Mouse (Mus musculus): ENCODE data around the gene Hif3a.
A peak's percentile ranks its signal among the peaks of the same experiment; 100 is the strongest.
"Not testable (repeated sequence)": the region's sequence is repeated elsewhere in the genome, so short reads cannot be mapped to it uniquely, and the experiment has no call there.

Gene Hif3a

GRCm38 (mm10) chr7:17062389-17062788 is at the start of gene Hif3a:
Gene Hif3a (minus strand): TSS chr7:17062427.
- peak in 1 of 2 experiments; percentile 36 for DNase-seq

GRCm38 (mm10) chr7:17101631-17102030 is 39.4 kb upstream of the Hif3a start:
- not testable (repeated sequence) for DNase-seq

DNA sequence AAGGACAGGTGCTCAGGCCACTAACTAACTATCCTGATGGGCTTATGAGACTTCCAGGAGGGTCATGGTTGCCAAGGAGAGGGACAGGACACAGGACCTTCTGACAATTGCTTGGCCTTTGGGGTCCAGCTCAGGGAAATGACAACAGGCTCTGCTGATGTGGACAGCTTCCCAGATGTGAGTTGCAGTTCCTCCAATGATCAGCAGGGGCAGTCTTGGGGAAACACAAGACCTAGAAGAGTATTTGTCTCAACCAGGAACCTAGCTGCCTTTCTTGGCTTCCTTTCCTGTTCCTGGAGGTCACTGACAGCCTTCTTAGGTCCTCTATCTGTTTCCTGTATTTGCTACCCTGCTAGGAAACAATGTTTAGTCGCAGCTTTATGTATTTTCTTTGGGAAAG is 29.1 kb upstream of the Hif3a start:
- DNase-seq: peak in 1 of 2 experiments; percentile 21

- no peak for DNase-seq
Observed at GRCm38 (mm10) chr7:17090058-17090585, 27.9 kb upstream of the Hif3a start.

DNA sequence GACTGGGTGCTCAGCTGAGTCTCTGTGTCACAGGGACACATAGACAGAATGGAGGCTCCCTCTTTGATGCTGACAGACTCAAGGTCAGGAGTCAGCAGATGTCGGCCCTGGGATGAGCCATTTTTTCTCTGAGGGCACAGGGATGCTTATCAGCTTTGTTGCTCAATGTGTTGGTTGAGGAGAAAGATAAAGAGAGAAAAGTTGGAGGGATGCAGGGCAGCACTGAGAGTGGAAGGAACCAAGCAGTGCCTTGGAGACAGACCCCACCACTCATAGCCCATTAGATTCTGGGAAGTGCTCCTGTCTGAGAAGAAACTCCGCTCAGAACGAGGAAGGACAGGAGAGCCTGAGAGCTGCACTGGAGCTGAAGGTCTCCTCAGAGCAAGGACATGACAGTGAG is 25.5 kb upstream of the Hif3a start:
- DNase-seq: no peak

GRCm38 (mm10) chr7:17082766-17083165 is 20.5 kb upstream of the Hif3a start:
- DNase-seq: no peak

- no peak for DNase-seq
Observed at GRCm38 (mm10) chr7:17078076-17078654, 15.9 kb upstream of the Hif3a start.

GRCm38 (mm10) chr7:17076542-17076941 is 14.3 kb upstream of the Hif3a start:
- DNase-seq: no peak

GRCm38 (mm10) chr7:17073904-17074615 is 11.8 kb upstream of the Hif3a start, which contains the start of gene Psg16:
Gene Psg16 (plus strand): TSS chr7:17074040.
- DNase-seq: peak in 1 of 2 experiments; percentile 64

DNA sequence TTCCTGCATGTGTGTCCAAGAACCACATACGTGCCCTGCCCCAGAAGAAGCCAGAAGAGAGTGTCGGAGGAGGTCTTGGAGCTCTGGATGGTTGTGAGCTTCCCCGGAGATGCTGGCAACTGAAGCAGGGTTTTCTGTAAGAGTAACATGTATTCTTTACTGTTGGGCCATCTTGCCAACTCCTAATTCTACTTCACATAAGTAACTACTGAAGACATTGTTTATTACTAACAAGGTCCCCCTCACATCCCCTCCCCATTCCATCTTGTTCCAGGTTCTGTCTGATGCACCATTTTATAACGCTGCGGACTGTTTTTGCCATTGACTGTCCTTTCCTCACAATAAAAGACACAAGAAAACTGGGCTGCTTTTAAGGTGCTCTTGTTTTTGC is 11.3 kb upstream of the Hif3a start:
- DNase-seq: no peak

- not testable (repeated sequence) for DNase-seq
Observed at GRCm38 (mm10) chr7:17067651-17068050, 5.4 kb upstream of the Hif3a start.

DNA sequence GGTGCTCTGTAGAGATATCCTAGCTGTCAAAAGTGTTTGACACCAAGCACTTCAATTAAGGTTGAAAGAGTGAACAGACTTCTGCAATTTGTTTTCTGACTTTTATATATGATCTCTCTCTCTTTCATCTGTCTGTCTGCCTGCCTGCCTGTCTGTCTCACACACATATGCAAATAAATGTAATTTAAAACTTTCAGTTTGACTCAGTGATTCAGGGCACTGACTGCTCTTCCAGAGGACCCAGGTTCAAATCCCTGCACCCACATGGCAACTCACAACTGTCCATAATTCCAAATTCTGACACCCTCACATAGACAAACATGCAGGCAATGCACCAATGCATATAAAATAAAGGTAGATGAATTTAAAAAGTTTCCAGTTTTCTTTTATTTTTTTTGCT is 4.8 kb upstream of the Hif3a start:
- DNase-seq: no peak

GRCm38 (mm10) chr7:17066412-17066811 is 4.2 kb upstream of the Hif3a start:
- DNase-seq: peak; percentile 63 to 87

- no peak for DNase-seq
Observed at GRCm38 (mm10) chr7:17065620-17066019, 3.4 kb upstream of the Hif3a start.

- DNase-seq: peak in 1 of 2 experiments; percentile 28
Observed at GRCm38 (mm10) chr7:17062845-17063244, 618 bp upstream of the Hif3a start.

GRCm38 (mm10) chr7:17060782-17061605 is 1.2 kb downstream of the Hif3a start:
- DNase-seq: peak in 1 of 2 experiments; percentile 15

DNA sequence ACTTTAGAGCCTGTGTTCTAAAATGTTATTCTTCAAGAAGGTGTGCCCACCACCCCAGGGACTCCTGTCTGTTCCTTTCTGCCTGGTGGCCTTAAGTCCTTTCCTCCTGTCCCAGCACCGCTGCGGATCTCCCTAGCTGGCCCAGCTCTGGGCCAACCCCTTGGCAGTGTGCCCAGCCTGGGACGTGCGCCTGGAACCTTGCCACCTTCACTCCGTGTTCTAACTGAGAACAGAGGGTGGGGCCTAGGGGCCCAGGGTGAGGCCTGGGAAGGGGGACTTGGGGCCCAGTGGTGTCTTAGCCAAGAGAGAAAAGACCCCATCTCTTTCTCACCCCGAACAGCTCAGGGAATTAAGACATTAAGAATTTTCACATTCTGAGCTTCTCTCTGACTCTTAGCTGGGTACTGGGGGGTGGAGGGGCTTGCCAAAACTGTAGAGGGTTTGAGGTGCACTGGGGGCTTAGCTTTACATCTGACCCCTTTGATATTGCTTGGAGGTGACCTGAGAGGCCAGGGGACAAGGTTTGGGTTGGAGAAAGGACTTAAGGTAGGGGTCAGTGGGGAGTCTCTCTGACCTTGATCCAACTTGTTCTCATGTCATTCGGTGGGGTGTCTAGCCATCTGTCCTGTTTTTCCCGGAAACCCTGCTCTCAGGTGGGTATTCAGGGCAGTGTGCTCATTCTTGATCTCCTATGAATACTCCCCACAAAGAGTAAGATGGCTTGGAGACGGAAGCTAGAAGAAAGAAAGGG is 2.0 kb downstream of the Hif3a start:
- peak; percentile 93 to 98 for DNase-seq

DNA sequence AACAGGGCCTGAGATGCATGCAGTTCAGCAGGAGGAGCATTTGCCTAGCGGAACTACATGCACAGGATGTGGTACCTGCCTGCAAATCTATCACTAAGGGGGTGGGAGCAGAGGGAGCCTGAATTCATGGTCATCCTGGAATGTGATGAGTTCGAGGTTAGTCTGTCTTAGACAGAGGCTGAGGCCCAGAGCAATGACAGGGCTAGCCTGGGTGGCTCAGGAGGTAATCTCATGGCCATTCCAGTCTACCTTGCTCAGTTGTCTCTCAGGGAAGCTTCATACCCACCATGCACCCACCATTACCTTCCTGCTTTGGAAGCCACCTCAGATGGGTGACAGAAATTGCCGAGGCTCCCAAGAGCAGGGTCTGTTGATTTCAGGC is 2.8 kb downstream of the Hif3a start:
- DNase-seq: no peak

DNA sequence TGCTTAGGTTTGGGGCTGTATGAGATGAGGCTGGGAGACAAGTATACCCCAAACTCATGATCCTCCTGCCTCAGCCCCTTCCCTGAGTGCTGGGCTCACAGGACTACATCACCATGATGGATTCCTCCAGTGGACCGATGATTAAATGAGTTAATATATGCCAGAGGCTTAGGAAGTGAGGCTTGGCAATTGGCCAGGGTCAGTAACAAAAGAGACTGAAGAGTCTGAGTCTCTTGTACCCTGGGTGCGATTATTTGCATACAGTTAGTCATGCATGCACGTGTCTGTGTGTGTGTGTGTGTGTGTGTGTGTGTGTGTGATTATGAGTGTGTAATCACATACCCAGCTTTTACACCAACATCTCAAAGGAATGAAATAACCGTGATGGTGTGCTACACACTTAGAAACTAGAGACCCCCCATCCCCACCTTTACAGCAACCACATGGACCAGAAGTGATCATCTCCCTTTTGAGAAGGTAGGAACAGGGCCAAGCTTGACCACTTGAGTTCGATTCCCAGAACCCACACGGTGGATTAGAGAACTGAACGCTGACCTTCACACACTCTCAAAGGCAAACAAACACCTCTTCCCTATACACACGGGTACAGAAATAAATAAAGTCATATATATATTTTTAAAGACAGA is 3.3 kb downstream of the Hif3a start:
- DNase-seq: peak; percentile 62 to 74

GRCm38 (mm10) chr7:17058071-17058689 is 4.0 kb downstream of the Hif3a start:
- DNase-seq: peak; percentile 69 to 82
